Mouse (Mus musculus) lung, postnatal 0 days (tissue): ENCODE measurements at regions not wholly inside any gene's neighbourhood (a gene's known extent, or its start where the extent isn't known, plus 50 kb on each side); places are given as distances from the start of the nearest gene placed in this dataset.

Experiments
- ATAC-seq: fragments of 200-750 bp; cut with Nextera tagmentation; 2 replicates; pipeline ENCODE4 v1.8.0; 2017; ENCODE audit warnings: moderate library complexity
- DNase-seq: peaks from one replicate; pipeline ENCODE4 v3.0.0-alpha.2; 2016; ENCODE audit warnings: low spot score
- H3K27ac ChIP-seq: fragments of 300-500 bp; sonication (generic); 2 replicates; pipeline ENCODE4 v1.5.1; 2014; ENCODE audit warnings: antibody characterized with exemption, mild to moderate bottlenecking, low read length, mixed read lengths
- H3K27me3 ChIP-seq: fragments of 300-500 bp; sonication (generic); replicated peaks from 2 replicates; pipeline ENCODE4 v1.6.1; 2014; ENCODE audit warnings: low read length, mixed read lengths; ENCODE audit not compliant: insufficient read depth
- H3K36me3 ChIP-seq: fragments of 300-500 bp; sonication (generic); 2 replicates; pipeline ENCODE4 v1.6.1; 2014; ENCODE audit warnings: low read length, mixed read lengths; ENCODE audit not compliant: insufficient read depth
- H3K4me1 ChIP-seq: fragments of 300-500 bp; sonication (generic); 2 replicates; pipeline ENCODE4 v1.6.1; 2014; ENCODE audit warnings: antibody characterized with exemption, low read depth, low read length, mixed read lengths; ENCODE audit not compliant: insufficient read depth
- H3K4me2 ChIP-seq: fragments of 300-500 bp; sonication (generic); replicated peaks from 2 replicates; pipeline ENCODE4 v1.6.1; 2014; ENCODE audit warnings: low read depth, mild to moderate bottlenecking, low read length, moderate library complexity, mixed read lengths
- H3K4me3 ChIP-seq: fragments of 300-500 bp; sonication (generic); 2 replicates; pipeline ENCODE4 v1.5.1; 2014; ENCODE audit warnings: low read depth, low read length
- H3K9ac ChIP-seq: fragments of 300-500 bp; sonication (generic); replicated peaks from 2 replicates; pipeline ENCODE4 v1.6.1; 2014; ENCODE audit warnings: low read depth, mild to moderate bottlenecking
- H3K9me3 ChIP-seq: fragments of 300-500 bp; sonication (generic); 2 replicates; pipeline ENCODE4 v1.6.1; 2016; ENCODE audit warnings: low read length, mixed read lengths
- CTCF ChIP-seq: IDR thresholded peaks from 2 replicates; pipeline ENCODE4 v1.5.1; 2016; ENCODE audit warnings: antibody characterized with exemption, mild to moderate bottlenecking
- EP300 ChIP-seq: IDR thresholded peaks from 2 replicates; pipeline ENCODE4 v1.6.1; 2016; ENCODE audit warnings: antibody characterized with exemption, mild to moderate bottlenecking, control low read depth
- WGBS: fragments of 180-500 bp; shearing (Covaris S2); extraction: QIAGEN DNeasy Blood & Tissue Kit; methylation state at CpG from one replicate; pipeline ENCODE4 v1.1.7; 2014; 5-methylcytosine and 5-hydroxymethylcytosine counted together

DNA sequence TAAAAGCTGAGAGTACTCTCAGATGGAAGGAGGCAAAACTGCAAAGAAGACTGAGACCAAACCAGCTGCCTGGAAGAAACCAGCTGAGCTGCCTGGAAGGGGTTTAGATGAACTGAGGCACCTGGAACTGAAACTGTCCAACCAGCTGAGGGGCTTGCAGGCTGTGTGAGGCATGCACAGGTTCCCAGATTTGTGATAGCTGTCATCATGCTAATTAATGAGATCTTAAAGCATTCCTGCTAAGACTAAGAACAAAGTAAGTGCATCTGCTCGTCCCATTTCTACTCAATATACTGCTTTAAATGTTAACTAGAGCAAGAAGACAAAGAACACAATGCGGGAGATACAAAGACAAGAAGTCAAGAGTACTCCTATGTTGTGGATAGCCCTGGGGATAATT, 71.1 kb upstream of the Spred1 start:
- no peak overlapping the region for H3K4me3 ChIP-seq
- H3K9ac ChIP-seq: no peak overlapping the region
- H3K27ac ChIP-seq: no peak overlapping the region
- DNase-seq (no peak), ATAC-seq (no peak)
- no peak overlapping the region for H3K4me2 ChIP-seq
- TF ChIP-seq EP300 (no peak), CTCF (no peak)
- no peaks in the 10 kb centered on the region for H3K9me3 ChIP-seq
- H3K4me1 ChIP-seq: no peaks in the 10 kb centered on the region
- no peaks in the 10 kb centered on the region for H3K36me3 ChIP-seq
- 85% methylated on average over 2 of the region's 2 CpGs for WGBS
- no peaks in the 10 kb centered on the region for H3K27me3 ChIP-seq

DNA sequence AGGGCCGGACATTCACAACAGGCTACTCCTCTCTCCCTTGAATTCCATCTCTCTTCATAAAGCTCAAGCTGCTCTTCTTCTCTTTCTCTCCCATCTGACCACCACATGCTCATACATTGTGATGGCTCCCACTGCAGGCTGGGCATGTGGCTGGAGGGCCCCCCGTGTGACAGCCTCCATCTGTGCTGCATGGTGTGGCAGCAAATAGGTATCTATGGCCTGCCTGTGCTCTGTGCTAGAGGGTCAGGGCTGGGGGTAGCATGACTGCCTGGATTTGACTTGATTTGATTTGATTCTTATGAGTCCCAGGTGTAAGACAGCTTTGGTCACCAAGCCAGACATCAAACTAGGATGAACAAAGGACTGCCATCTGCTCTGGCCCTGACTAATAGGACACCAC, 57.0 kb upstream of the Spred1 start:
- WGBS: 76% methylated on average over 2 of the region's 2 CpGs
- ATAC-seq: no peak

DNA sequence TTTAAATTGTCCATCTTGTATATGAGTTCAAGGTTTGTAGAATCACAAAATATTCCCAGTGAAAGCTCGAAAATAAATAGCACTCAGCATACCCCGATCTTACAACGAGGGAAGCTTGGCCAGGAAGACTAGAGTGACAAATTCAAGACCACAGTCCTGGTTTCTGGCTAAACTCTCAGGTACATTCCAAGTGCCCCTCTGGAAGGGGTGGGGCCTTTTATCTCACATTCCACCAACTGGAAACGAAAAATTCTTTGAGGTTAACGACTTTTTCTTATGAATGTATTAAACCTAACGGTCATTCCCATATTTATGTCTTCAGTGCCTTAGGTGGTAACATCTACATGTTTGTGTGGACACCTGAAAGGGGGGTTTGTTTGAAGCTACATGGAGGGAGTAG, 50.8 kb upstream of the Spred1 start:
- peak; percentile 58 for ATAC-seq
- TF ChIP-seq CTCF: no peak
- peak; percentile 86 for TF ChIP-seq EP300
- Histone ChIP-seq H3K9ac (no peak overlapping the region), H3K27me3 (no peaks in the 10 kb centered on the region), H3K4me3 (no peak overlapping the region), H3K36me3 (no peaks in the 10 kb centered on the region), H3K9me3 (no peaks in the 10 kb centered on the region), H3K27ac (no peak overlapping the region), H3K4me1 (no peaks in the 10 kb centered on the region; the same call in 1 of the 2 replicates), H3K4me2 (no peak overlapping the region)
- DNase-seq: peak; percentile 40
- 48% methylated on average over 6 of the region's 6 CpGs for WGBS

More for the DNA sequence above, 57.0 kb upstream of the Spred1 start:
- H3K27ac ChIP-seq: no peak overlapping the region
- no peak overlapping the region for H3K9ac ChIP-seq
- TF ChIP-seq CTCF (no peak), EP300 (no peak)
- no peaks in the 10 kb centered on the region for H3K27me3 ChIP-seq
- no peak overlapping the region for H3K4me2 ChIP-seq
- no peak for DNase-seq
- no peaks in the 10 kb centered on the region for H3K4me1 ChIP-seq
- H3K36me3 ChIP-seq: no peaks in the 10 kb centered on the region
- no peak overlapping the region for H3K4me3 ChIP-seq
- no peaks in the 10 kb centered on the region for H3K9me3 ChIP-seq

DNA sequence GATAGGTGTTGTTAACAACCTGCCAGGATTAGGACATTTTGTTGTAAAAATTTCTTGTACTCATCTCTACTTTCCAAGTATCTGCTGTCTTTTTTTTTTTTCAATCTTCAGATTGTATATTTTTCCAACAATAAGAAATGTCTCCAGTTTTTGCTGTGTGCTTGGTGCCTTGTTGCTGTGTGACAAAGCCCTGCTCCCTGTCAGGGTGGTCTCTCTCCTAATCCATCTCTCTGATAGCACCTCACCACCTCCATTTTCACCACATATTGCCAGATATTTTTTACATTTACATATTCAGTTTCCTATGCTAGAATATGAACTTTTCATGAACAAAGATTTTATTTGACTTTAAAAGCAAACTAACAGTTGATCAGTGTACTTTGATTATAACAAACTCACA, 50.1 kb upstream of the Spred1 start:
- H3K9me3 ChIP-seq: no peaks in the 10 kb centered on the region
- H3K4me1 ChIP-seq: no peaks in the 10 kb centered on the region; the same call in 1 of the 2 replicates
- DNase-seq (no peak), ATAC-seq (no peak)
- no peaks in the 10 kb centered on the region for H3K27me3 ChIP-seq
- no peak overlapping the region for H3K4me2 ChIP-seq
- no peaks in the 10 kb centered on the region for H3K36me3 ChIP-seq
- no peak overlapping the region for H3K27ac ChIP-seq
- H3K4me3 ChIP-seq: no peak overlapping the region
- no peak overlapping the region for H3K9ac ChIP-seq
- TF ChIP-seq CTCF (no peak), EP300 (no peak)
